Mouse (Mus musculus) stomach, adult 2 months (tissue): ENCODE results near the gene Pdha2. TPM values are rescaled to one million over a fixed set of nuclear protein-coding genes. Genes with fewer than 3 reads are reported as not detected.

ENCODE experiments used
- polyA plus RNA-seq: library from polyadenylated mRNA; depleted of rRNA; stranded (reverse); fragments of >200 nt; gene quantifications from 2 replicates; pipeline ENCODE4 v1.2.3, GENCODE M21; 2012; rRNA removed

Pdha2 gene
- not detected in 2 replicates for polyA plus RNA-seq

DNA sequence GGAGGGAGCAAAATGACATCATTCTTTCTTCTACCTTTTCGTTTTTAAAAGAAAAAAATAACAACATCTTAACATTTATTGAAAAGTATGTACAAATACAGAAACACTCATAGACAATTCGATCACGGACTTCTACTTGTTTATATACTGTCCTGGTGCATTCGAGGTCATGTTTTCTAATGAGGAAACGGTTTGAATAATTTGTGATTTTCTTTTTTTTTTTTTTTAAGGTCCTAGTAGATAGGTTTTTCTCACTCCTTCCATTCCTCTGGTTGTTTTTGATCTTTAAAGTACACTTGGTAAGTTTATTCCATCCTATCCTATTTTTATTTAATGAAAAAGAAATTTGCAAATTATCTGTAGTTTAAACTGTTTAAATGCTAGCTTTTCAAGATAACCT lies at the start of gene Pdha2:
TSS of gene Pdha2 (minus strand) at position 101 of the 400 bp plus-strand sequence.

